Mouse (Mus musculus) midbrain, postnatal 0 days (tissue): Measurements from ENCODE around the gene Doc2a. TPM values are rescaled to one million over a fixed set of nuclear protein-coding genes. Genes with fewer than 3 reads are reported as not detected.

Experiments used
- ATAC-seq: fragments of 200-750 bp; cut with Nextera tagmentation; 2 replicates; pipeline ENCODE4 v1.8.0; 2017; ENCODE audit warnings: moderate number of reproducible peaks, mild to moderate bottlenecking, moderate TSS enrichment, moderate library complexity; ENCODE audit not compliant: low FRiP score
- DNase-seq: peaks from one replicate; pipeline ENCODE4 v3.0.0-alpha.2; 2015; ENCODE audit warnings: low spot score
- H3K27ac ChIP-seq: fragments of 300-500 bp; sonication (generic); 2 replicates; pipeline ENCODE4 v1.5.1; 2014; ENCODE audit warnings: low read depth, mild to moderate bottlenecking, low read length, mixed read lengths
- H3K27me3 ChIP-seq: fragments of 300-500 bp; sonication (generic); 2 replicates; pipeline ENCODE4 v1.6.1; 2014; ENCODE audit warnings: low read length, control low read depth, mixed read lengths; ENCODE audit not compliant: insufficient read depth
- H3K36me3 ChIP-seq: fragments of 300-500 bp; sonication (generic); 2 replicates; pipeline ENCODE4 v1.6.1; 2014; ENCODE audit warnings: low read length, control low read depth, mixed read lengths; ENCODE audit not compliant: insufficient read depth
- H3K4me1 ChIP-seq: fragments of 300-500 bp; sonication (generic); 2 replicates; pipeline ENCODE4 v1.6.1; 2014; ENCODE audit warnings: mild to moderate bottlenecking, control low read depth, antibody characterized with exemption, low read length, mixed read lengths; ENCODE audit not compliant: insufficient read depth
- H3K4me2 ChIP-seq: fragments of 300-500 bp; sonication (generic); 2 replicates; pipeline ENCODE4 v1.6.1; 2014; ENCODE audit warnings: low read depth, mild to moderate bottlenecking, low read length, mixed read lengths; ENCODE audit not compliant: poor library complexity, severe bottlenecking
- H3K4me3 ChIP-seq: fragments of 300-500 bp; sonication (generic); 2 replicates; pipeline ENCODE4 v1.5.1; 2014; ENCODE audit warnings: low read depth, mild to moderate bottlenecking, low read length, moderate library complexity
- H3K9ac ChIP-seq: fragments of 300-500 bp; sonication (generic); replicated peaks from 2 replicates; pipeline ENCODE4 v1.6.1; 2014; ENCODE audit warnings: mild to moderate bottlenecking, low read length, moderate library complexity, mixed read lengths; ENCODE audit not compliant: poor library complexity, severe bottlenecking
- H3K9me3 ChIP-seq: fragments of 300-500 bp; sonication (generic); 2 replicates; pipeline ENCODE4 v1.6.1; 2016; ENCODE audit warnings: low read length, control low read depth
- CTCF ChIP-seq: IDR thresholded peaks from 2 replicates; pipeline ENCODE4 v1.5.1; 2016; ENCODE audit warnings: antibody characterized with exemption, mild to moderate bottlenecking
- WGBS: fragments of 180-500 bp; shearing (Covaris S2); extraction: QIAGEN DNeasy Blood & Tissue Kit; methylation state at CpG from one replicate; pipeline ENCODE4 v1.1.7; 2014; 5-methylcytosine and 5-hydroxymethylcytosine counted together
- polyA plus RNA-seq: library from polyadenylated mRNA; unstranded; fragments of >200 nt; fragmentation: Nextera tagmentation; extraction: Ambion mirVana; gene quantifications from 2 replicates; pipeline ENCODE4 v1.2.1, GENCODE M21; 2015
- total RNA-seq: library from RNA; depleted of rRNA; stranded (reverse); fragments of >200 nt; gene quantifications from 2 replicates; pipeline ENCODE4 v1.2.3, GENCODE M21; 2014

Gene Doc2a
- total and polyA plus RNA-seq, 2 experiments from 2014 or later: 36.3 to 64.1 TPM

DNA sequence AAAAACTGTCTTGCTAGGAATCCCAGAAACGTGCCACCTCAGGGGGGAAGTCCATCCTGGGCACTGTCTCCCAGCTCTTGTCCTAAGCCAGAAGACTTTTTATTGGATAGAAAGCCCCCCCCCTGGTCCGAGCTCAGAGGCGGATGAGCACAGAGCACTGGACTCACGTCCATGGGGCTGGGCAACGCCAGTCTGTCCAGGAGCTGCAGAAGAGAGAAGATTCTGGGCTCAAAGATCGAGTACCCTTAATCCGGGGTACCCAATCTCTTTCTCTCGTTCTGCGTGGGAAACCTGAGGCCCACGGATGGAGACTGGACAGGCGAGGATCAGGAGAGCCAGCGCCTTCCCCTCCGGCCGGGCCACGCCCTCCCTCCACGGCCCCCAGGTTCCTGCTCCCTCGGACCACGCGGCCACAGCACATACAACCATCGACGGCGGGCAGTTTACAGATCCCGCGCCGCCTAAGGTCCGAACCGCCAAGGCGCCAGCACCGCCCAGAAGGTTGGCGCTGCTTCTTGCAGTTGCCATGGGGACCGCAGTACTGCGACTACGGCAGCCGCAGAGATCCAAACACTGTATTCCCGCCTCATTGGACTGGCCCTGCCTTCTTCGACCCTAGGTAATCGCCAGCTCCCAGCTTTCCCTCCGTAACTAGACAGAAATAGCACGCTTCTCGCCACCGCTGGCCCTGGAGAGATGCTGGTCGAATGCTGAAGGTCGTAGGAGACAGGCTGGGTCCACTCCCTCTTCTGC lies 38.3 kb upstream of the Doc2a start:
- Histone ChIP-seq H3K9ac (peak overlapping the region; percentile 72), H3K27ac (peak overlapping the region; percentile 73), H3K36me3 (no peaks in the 10 kb centered on the region; the same call in 1 of the 2 replicates), H3K4me2 (peak overlapping the region; percentile 83), H3K27me3 (no peaks in the 10 kb centered on the region), H3K9me3 (no peaks in the 10 kb centered on the region), H3K4me3 (peak overlapping the region; percentile 73), H3K4me1 (peaks cover 6% of the 10 kb centered on the region; the same call in 1 of the 2 replicates)
- DNase-seq: peak; percentile 94
- peak; percentile 29; the same call in 1 of the 2 replicates for TF ChIP-seq CTCF
- under 1% methylated on average over 38 of the region's 43 CpGs for WGBS
- peak; percentile 93 for ATAC-seq

DNA sequence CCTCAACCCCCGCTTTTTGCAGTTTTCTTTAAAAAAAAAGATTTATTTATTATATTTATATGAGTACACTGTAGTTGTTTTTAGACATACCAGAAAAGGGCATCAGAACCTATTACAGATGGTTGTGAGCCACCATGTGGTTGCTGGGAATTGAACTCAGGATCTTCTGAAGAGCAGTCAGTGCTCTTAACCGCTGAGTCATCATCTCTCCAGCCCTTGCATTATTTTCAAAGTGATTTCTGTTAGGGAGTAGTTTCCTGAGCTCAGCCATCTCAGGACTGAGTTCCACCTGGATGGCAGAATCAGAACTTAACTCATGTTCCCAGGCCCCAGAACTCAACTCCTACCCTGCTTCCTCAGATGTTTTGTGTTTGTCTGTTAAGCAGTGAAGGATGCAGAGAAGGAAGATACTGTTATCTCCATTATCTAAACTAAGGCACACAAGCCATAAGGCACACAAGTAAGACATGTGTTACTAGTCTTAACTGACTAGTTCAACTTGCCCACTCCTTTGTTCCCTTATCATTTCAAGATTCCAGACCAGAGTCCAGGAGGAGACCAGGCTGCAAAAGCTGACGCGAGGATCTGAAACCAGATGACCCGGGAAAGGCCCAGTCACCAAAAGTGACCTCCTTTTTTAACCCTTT lies 37.4 kb upstream of the Doc2a start:
- TF ChIP-seq CTCF: no peak
- Histone ChIP-seq H3K4me1 (peaks cover 6% of the 10 kb centered on the region; the same call in 1 of the 2 replicates), H3K9ac (no peak overlapping the region), H3K27ac (no peak overlapping the region), H3K27me3 (no peaks in the 10 kb centered on the region), H3K4me2 (peak overlapping the region; percentile 83), H3K4me3 (no peak overlapping the region), H3K9me3 (no peaks in the 10 kb centered on the region), H3K36me3 (no peaks in the 10 kb centered on the region; the same call in 1 of the 2 replicates)
- 69% methylated on average over 5 of the region's 5 CpGs for WGBS
- ATAC-seq (no peak), DNase-seq (no peak)

DNA sequence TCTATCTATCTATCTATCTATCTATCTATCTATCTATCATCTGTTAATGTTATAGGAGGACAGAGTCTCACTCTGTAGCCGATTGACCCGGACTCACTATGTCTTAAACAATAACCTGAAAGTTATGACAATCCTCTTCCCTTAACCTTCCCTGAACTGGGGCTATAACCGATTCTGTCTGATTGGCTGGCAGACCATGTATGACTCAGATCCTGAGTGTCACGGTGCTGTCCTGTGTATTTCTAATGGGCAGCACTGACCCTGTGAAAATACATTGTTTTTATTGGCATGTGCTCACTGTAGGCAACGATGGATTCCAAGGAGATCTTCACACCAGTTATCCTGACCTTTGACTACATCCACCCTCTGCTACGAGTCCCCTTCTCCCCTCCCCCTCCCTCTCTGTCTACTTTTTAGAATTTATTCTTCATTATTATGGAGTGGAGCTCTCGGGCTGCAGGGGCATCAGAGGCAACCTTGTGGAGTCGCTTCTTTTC lies 31.4 kb upstream of the Doc2a start:
- 50% methylated on average over 8 of the region's 8 CpGs for WGBS
- DNase-seq: no peak
- no peaks in the 10 kb centered on the region for H3K9me3 ChIP-seq
- ATAC-seq: no peak
- no peak for TF ChIP-seq CTCF
- H3K9ac ChIP-seq: no peak overlapping the region
- no peaks in the 10 kb centered on the region for H3K27me3 ChIP-seq
- H3K36me3 ChIP-seq: no peaks in the 10 kb centered on the region
- H3K4me3 ChIP-seq: no peak overlapping the region
- no peak overlapping the region for H3K4me2 ChIP-seq
- H3K27ac ChIP-seq: no peak overlapping the region
- H3K4me1 ChIP-seq: no peaks in the 10 kb centered on the region

DNA sequence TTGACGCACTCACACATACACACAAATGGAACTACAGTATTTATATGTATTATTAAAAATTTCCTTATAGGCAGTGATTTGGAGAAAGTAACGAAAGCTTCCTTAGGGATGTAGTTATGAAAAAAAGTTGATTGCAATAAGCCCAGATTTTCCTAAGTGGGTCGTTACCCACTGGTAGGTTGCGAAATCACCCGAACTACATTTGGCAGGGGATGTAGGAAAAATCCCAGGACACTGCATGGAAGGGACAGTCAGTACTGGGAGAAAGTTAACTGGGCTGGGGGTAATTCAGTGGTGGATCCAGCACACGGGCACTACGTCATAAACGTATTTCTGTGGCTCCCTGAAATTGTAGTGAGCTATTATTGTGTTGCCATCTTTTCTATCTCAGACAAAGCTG lies 30.7 kb upstream of the Doc2a start:
- ATAC-seq: no peak
- no peaks in the 10 kb centered on the region for H3K4me1 ChIP-seq
- H3K4me3 ChIP-seq: no peak overlapping the region
- no peaks in the 10 kb centered on the region for H3K36me3 ChIP-seq
- H3K27me3 ChIP-seq: no peaks in the 10 kb centered on the region
- H3K9ac ChIP-seq: no peak overlapping the region
- H3K4me2 ChIP-seq: no peak overlapping the region
- no peak for TF ChIP-seq CTCF
- no peaks in the 10 kb centered on the region for H3K9me3 ChIP-seq
- DNase-seq: no peak
- H3K27ac ChIP-seq: no peak overlapping the region
- 85% methylated on average over 8 of the region's 8 CpGs for WGBS

DNA sequence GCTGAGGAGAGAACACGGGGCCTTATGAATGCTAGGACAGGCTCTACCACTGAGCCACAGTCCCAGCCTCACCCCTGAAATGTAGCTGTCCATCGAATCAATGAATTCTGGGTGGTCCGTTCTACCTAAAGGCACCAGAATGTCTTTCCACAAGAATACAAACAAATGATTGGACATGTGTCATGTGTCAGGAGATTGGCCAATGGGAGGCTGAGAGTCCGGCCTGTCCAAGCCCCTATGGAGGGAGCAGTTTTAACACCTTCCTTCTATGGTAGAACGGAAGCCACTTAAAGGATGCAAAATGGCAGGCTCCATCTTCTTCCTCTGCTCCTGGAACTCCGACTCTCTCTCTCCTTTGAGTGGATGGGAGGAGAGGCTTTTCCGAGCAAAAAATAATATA lies 29.6 kb upstream of the Doc2a start:
- Histone ChIP-seq H3K36me3 (no peaks in the 10 kb centered on the region), H3K9ac (no peak overlapping the region), H3K4me2 (no peak overlapping the region), H3K27ac (no peak overlapping the region), H3K27me3 (no peaks in the 10 kb centered on the region), H3K4me1 (peaks cover 7% of the 10 kb centered on the region), H3K4me3 (no peak overlapping the region), H3K9me3 (no peaks in the 10 kb centered on the region)
- WGBS: 90% methylated on average over 7 of the region's 7 CpGs
- no peak for ATAC-seq
- TF ChIP-seq CTCF: no peak
- no peak for DNase-seq

DNA sequence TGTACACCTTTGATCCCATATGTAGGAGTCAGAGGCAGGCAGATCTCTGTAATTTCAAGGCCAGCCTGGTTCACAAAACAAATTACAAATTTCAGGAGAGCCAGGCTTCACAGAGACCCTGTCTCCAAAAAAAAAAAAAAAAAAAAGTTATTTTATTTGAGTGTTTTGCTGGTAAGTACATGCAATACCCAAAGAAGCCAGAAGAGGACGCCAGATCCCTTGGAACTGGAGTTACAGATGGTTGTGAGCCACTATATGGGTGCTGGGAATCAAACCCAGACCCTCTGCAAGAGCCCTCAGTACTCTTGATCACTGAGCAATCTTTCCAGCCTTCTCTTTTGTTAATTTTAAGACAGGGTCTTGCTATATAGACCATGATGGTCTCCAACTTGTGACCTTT lies 28.4 kb upstream of the Doc2a start:
- Histone ChIP-seq H3K36me3 (no peaks in the 10 kb centered on the region), H3K27ac (no peak overlapping the region), H3K9me3 (no peaks in the 10 kb centered on the region), H3K27me3 (no peaks in the 10 kb centered on the region), H3K4me1 (peaks cover 9% of the 10 kb centered on the region), H3K9ac (no peak overlapping the region), H3K4me3 (no peak overlapping the region), H3K4me2 (no peak overlapping the region)
- no peak for ATAC-seq
- DNase-seq: no peak
- peak; percentile 43 for TF ChIP-seq CTCF
- WGBS: 32% methylated on average over 1 of the region's 1 CpGs
